Mouse (Mus musculus) Muller cell, postnatal 12 days (primary cell): ENCODE results near the gene Astl.
A peak's percentile ranks its signal among the peaks of the same experiment; 100 is the strongest.

Experiments
- DNase-seq: peaks from one replicate; pipeline ENCODE4 v3.0.0-alpha.2; 2015; ENCODE audit errors: inconsistent ontology term

Gene Astl

DNA sequence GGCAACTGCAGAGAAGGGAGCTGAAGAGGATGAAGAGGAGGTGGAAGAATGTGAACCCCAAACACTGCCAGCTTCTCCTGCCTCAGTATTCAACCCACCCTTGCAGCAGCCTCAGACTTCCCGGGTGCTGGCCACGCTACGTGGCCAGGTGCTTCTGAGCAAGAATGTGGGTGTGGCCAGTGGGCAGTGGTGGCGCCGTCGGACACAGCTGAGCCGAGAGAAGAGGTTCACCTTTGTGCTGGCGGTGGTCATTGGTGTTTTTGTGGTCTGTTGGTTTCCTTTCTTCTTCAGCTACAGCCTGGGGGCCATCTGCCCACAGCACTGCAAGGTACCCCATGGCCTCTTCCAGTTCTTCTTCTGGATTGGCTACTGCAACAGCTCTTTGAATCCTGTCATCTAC lies 26.0 kb downstream of the Astl start:
- no peak for DNase-seq

DNA sequence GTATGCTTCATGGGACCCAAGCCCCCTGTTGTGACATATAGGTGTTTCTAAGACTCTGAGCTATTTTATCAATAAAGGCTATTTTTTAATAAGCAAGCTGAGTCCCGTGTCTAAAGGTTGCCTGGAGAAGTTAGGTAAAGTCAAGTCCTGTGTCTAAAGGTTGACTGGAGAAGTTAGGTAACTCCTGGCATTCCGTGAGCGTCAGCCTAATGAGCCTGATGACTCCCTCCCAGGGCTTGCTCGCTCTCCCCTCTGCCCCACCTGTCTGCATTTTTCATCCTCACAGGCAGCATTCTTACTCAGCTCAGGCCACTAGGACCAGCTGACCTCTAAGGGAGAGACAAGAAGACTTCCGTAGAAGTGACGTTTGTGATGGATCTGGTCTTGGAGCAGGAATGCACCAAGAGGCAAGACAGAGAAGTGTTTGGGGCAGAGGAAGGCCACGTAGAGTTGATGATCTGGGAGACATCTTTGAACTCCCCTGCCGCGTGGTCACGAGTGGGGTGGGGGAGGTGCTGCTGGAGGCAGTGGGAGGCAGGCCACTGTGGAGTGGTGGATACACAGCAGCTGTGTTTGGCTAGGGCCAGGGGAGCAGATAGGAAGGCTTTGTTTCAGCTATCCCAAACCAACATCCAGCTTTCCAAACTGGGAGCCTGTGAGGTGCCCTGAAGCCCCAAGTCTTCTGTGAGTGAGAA lies 28.8 kb downstream of the Astl start:
- DNase-seq = no peak

DNA sequence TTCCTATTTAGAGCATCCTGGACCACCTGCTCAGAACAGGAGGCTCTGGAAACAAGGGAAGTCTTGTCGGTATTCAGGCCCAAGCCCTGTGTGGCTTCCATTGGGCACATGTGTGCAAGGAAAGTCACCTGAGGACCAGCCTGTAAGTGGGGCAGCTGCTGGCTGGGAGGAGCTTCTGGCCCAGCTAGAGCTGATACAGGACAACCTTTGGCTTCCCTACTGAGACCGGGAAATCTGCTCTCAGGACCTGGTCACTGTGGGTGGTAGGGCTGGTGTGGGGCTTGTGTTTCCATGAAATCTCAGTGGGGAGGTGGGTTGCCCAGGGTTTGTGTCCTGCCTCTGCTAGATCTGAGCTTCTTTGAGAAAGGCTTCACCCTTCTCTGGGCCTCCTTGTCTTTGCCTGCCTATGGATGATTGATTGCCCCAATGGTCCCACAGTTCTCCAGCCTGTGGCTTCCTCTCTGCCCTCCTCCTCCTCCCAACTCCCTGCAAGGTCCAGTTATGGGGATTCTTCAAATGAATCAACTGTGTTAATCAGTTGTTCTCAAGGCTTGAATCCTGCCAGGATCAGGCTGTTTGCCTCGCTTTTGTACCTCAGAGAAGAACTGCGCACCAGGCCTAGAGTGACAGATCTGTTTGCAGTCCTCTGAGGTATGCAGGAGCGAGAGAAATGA lies 31.4 kb downstream of the Astl start:
- no peak for DNase-seq

DNA sequence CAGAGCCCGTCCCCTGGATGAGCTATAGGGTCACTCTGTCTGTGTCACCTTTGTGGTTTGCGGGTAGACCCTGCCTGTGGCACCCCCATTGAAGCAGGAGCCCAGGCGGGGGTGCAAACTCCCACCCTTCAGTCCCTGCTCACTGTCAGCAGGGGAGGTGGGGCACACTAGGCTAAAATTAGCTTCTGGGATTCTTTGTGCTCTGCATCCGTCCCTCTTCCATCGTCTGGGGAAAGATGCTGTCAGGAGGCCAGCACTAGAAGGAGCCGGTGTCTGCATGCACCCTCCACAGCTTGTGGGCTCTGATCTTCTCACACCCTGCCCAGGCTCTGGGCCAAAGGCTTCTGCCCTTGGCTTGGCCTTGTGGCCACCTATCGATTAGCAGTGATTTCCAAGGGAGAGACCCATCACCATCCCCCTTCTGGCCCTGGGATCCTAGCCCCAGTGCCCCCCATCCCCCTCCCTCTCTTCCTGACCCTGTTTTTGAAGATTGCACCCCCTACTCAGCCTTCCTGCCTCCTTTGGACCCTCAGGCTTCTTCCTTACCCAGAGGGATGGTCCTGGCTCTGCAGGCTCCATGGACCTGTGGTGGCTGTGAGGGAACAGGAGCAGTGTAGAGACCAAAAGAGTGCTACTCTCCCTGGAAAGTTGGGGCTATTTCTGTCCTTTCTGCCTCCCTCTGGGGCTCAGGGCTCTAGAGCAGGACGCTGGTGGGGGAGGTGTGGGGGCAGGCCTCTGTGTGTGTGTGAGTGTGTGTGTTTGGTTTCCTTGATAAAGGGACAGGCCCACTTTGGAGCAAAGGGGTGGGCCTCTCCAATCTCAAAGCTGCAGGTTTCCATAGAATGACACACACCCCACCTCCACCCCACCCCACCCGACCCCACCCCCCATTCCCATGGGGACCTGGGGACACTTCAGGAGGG lies 32.4 kb downstream of the Astl start:
- no peak for DNase-seq

DNA sequence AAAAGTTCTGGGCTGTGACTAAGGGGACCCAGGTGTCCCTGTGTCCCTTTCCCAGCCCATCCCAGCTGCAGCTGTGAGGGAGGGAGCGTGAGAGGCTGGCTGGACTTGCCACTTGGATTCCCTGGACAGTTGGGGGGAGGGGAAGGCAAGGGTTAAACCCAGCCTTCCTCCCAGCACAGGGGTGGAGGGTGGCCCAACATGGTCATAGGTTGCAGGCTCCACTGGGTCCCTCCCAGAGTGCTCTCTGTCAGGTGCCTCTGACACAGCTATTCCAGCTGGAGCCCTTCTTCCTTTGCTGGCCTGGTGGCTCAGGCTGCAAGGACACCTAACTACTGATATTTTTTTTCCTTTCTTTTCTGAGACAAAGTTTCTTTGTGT lies 33.0 kb downstream of the Astl start:
- no peak for DNase-seq

DNA sequence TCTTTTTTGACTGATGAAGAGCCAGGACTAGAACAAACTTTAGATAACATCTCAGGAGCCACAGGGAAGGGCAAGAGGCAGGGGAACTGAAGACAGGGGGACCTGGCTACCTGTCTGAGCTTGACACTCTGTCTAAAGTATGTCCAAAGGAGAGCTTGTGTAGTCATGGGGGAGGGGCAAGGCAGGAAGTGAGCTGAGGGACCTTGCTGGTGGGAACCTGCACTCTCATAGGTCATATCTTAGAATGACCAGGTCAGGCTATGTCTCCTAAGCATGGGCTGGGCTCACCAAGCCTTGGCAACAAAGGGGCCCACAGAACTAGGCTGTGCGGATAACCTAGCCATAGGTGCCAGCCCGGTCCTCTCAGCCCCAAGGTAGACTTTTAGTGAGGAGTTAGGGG lies 33.6 kb downstream of the Astl start:
- DNase-seq = no peak

DNA sequence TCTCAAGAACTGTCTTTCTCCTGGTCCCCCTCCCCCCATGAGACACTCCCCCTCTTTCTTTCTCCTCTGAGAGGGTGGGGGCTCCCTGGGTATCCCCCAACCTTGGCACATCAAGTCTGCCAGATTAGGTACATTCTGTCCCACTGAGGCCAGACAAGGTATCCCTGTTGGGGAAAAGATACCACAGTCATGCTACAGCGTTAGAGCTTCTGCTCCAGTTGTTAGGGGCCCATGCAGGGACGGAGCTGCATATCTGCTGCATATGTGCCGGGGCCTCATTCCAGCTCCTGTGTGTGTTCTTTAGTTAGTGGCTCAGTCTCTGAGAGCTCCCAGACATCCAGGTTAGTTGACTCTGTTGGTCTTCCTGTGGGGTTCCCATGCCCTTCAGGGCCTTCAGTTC lies 35.7 kb downstream of the Astl start:
- DNase-seq = no peak

DNA sequence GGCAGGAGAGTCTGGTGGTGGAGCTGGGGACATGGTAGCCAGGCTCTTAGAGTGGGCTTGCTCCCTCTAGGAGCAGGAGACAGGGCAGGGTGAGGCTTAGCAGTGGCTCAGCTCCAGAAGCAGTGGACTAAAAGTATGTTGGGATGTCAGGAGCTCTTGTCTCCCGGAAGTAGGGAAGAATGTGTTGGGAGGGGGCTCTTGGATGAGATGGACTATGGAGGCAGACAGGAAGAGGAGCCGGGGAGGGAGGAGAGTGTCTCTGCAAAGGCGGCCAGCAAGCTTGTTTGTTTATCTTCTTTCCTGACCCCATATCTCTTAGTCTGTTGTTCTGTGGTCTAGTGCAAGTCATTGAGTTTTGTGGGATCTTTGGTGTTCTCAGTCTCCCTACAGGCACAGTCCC lies 36.6 kb downstream of the Astl start:
- no peak for DNase-seq

DNA sequence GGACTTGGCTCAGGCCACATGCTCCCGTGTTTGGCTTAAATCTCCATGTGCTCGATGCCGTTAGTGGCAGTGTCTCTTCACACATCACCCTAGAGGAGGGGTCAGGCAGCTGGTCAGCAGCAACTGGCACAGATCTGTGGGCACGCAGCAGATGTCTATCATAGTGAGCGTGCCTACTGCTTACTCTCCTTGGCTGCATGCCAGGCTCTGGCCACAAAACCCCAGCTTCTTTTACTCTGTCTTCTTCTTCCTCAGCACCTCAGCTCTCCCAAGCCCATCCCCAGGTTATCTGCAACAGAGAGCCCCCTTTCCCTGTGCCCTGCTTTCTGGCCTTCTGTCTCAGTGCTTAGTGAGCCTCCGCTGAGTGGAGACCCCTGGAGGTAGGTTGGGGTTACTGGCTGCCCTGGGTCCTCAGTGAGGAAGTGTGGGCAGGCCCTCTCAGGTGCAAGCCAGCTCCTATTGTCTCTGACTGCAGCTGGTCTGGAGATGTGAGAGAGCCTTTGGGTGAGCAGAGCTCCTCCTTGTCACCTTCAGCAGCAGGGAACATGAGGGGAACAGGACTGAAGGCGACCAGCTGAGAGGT lies 37.4 kb downstream of the Astl start:
- peak; percentile 32 for DNase-seq

DNA sequence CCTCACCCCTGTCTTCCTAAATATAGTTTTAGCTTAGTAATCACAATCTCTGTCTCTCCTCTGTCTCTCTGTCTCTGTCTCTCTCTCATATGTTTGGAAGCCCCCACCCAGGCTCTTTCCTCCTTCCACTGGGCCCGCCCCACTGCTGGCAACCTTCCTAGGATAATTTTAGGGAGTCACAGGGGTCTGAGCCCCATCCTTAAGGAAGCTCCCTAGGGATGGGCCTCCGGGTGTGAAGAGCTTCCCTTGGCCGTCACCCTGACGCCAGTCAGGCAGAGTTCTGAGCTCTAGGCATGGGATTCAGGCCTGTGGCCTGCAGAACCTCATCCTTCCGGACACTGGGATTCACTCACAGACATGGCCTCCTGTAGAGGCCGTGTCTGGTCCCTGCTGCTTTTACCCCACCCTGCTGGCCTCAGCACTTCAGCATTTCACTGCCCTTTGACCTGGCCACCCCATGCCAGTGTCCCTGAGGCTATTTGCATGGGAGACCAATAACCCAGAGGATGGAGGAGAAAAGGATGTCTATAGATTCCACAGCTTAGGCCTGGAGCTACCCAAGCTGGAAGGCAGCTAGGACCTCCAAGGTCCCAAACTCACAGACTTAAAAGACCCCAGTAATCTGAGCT lies 38.1 kb downstream of the Astl start:
- no peak for DNase-seq

DNA sequence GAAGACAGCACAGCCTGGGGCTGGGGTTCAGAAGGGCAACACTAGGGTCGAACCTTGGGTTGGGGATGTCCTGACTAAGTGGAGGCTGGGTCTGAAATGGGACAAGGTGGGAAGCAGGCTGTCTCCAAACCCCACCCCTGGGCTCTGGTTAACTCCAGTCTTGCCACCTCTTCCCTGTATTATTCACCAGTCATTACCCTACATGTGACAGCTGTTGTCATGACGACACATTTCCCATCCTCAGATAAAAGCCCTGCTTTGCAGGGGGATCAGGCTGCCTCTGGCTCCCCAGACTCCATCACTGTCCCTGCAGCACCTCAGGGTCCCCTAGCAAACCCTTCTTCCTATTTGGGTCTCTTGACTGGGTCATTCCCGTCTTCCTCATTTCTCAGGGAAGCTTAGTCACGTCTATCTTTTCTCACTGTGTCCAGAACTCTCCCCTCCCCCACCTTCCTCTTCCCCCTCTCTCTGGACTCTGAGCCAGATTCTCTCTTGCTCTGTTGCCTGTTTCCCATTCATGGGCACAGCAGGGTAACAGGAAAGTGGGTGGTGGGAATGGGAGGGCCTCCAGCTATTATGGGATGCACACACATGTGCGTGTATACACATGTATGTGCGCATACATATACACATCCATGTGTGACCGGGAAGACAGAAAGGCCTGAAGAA lies 39.6 kb downstream of the Astl start:
- DNase-seq = peak; percentile 12

DNA sequence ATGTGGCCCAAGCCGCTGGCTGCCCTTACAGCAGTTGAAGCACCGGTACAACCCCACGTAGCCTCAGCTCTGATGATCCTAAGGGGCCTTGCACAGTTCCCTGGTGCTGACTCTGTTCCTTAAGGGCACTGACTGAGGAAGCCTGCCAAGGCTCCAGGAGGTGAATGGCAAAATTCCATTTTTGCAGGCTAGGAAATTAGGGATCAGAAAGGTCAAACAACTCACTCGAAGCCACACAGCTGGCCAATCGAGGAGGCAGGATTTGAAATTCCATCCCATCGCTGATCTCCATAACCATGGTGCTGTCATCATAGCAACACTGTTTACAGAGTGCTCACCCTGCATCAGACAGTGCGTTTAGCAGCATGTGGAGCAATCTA lies 40.2 kb downstream of the Astl start:
- DNase-seq = no peak

DNA sequence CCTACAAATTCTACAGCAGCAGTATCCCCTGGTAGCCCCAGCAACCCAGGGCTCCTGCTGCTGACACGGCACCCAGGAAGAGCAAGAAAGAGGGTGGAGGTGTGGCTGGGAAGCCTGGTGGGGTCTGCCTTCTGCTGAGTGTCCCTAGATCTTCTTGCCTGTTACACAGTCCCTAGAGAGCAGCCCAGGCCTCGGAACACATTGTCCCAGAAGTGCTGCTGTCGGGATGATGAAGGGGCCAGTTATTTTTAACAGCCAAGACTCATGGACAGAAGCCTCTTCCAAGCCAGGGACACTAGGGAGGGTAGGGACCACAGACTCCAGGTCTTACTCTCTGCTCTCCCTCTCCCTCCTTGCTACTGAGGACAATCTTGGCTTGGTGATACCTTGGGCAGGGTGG lies 40.8 kb downstream of the Astl start:
- no peak for DNase-seq

DNA sequence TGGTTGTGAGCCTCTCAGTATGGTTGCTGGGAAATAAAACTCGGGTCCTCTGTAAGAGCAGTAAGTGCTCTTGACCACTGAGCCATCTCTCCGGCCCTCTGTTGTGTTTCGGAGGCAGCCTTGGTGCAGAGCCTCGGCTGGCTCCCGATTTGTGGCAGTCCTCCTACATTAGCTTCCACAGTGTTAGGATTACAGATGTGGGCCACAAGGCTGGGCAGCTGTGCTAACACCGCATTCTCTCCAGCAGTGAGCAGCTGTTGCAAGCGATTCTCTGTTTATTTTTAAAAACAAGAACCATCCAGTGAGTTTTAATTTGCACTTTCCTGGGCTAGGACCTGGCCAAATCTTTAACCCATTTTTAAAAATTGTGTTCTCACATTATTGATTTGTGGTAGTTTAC lies 45.4 kb downstream of the Astl start:
- DNase-seq = no peak

DNA sequence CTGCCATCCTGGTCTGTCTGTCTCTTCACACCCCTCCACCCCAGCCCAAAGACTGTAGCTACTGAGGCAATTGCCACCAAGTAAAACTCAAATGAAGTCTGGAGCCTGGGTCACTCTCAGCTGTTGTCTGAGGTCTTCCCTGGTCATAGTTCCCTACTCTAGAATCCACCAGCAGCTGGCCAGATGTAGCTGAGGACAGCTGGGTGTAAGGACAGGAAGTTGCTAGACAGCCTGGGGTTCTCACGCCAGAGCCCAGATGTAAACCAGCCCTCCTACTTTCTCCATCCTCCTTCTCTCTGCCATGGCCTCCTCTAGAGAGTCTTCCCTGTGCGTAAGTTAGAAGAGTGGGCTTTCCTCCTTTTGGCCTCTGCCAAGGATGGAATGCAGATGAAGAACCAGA lies 49.1 kb downstream of the Astl start:
- no peak for DNase-seq

DNA sequence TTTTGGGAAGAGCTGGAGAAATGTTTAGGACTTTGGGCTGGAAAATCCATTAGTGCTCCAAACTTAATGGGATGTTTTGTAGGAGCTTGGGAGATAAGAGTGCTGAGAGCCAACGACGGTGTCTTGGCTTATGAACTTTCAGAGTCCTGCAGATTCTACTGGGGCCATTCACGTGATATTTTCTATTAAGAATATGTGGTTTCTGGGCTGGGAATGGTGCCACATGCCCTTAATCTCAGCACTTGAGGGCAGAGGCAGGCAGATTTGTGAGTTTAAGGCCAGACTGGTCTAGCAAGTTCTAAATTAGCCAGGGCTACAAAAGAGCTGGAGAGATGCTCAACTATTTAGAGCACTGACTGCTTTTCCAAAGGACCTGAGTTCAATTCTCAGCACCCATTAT lies 51.9 kb downstream of the Astl start:
- no peak for DNase-seq

DNA sequence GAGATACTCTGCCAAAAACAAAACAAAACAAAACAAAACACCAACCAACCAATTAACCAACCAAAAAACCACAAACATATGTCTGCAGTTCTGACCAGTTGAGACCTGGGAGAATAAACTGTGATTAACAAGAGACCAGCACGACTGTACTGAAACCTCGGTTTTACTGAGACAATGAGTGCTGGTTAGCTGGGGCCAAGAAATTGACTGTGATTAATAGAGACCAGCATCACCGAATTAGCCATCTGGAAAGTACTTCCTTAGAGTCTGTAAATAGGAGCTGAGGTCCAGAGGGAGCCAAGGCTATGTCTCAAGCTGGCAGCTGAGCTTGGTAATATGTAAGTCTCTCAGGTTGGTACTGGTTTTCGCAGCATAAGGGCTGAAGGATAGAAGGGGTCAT lies 52.4 kb downstream of the Astl start:
- DNase-seq = peak; percentile 68

DNA sequence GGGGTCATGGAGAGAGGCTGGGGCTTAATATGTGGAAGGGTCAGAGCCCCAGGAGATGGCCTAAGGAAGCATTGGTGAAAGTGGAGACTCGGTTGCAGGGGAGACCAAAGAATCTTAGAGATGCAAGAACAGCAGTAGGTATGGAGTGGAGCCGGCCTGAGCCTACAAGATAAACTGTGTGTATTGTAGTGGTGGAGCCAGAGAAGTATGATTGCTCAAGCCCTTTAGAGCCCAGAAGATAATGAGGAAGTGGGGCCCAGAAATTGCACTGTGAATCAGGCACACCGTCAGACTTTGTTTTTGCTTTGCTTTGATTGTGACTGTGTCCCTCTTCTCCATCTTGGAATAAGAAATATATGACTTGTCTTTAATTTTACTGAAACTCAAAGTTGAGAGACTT lies 52.9 kb downstream of the Astl start:
- DNase-seq = no peak

DNA sequence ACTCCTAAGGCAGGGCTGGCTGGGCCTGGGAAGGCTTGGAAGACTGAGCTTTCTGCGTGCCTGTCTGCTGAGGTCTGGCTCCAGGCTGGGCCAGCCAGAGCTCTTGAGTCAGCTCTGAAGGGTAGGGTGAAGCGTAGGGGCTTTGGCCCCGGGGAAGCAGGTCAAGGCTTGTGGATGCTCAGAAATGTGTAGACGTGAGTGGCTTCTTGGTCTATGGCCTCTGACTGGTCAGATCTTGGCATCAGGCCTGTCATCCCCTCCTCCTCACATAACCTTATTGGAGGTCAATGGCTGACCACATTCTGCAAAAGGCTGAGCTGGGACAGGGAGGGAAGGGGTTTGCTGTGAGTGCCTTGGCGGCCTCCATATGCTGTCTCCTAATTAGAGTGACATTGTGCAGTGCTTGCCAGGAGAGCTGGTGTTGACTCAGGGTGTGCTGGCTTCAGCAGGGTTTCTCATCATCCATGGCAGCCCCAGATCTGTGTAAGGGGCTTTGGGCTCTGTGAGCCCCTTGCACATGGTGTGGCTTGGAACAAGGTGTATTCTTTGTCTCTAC lies 56.2 kb downstream of the Astl start:
- peak; percentile 49 for DNase-seq

DNA sequence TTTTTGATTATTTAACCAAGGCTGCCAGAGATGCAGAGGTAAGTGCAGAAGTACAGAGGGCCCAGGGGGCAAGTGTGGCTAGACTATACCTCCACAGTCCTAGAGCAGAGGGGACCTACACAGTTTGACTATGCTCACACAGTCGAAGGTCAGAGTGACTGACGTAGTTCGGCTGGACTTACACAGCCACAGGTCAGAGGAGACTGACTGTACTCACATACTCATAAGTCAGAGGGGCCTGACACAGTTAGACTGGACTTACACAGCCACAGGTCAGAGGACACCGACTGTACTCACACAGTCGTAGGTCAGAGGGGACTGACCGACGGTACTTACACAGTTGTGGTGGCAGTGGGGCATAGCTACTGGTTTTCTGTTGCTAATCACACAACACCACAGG lies 60.3 kb downstream of the Astl start:
- no peak for DNase-seq
